Mouse (Mus musculus) lung, postnatal 14 days (tissue): ENCODE results near the gene Prdm2.

ENCODE experiments used
- DNase-seq: peaks from one replicate; pipeline ENCODE4 v3.0.0; 2021

Gene Prdm2

GRCm38 (mm10) chr4:143212341-143213174 lies at the start of gene Prdm2:
Prdm2 (minus strand) TSS chr4:143212995.
- DNase-seq: peak; percentile 67

- no peak for DNase-seq
Observed at GRCm38 (mm10) chr4:143259718-143260349, 47.0 kb upstream of the Prdm2 start.

- DNase-seq: peak; percentile 75
Observed at GRCm38 (mm10) chr4:143258517-143258916, 45.7 kb upstream of the Prdm2 start.

- DNase-seq: no peak
Observed at GRCm38 (mm10) chr4:143257971-143258370, 45.2 kb upstream of the Prdm2 start.

- no peak for DNase-seq
Observed at GRCm38 (mm10) chr4:143255541-143255940, 42.7 kb upstream of the Prdm2 start.

- DNase-seq: no peak
Observed at GRCm38 (mm10) chr4:143253356-143253755, 40.6 kb upstream of the Prdm2 start.

- DNase-seq: no peak
Observed at GRCm38 (mm10) chr4:143248050-143248449, 35.3 kb upstream of the Prdm2 start.

- no peak for DNase-seq
Observed at GRCm38 (mm10) chr4:143241294-143241693, 28.5 kb upstream of the Prdm2 start.

- no peak for DNase-seq
Observed at GRCm38 (mm10) chr4:143239615-143240201, 26.9 kb upstream of the Prdm2 start.

- no peak for DNase-seq
Observed at GRCm38 (mm10) chr4:143239117-143239516, 26.3 kb upstream of the Prdm2 start.

GRCm38 (mm10) chr4:143238241-143239031 lies 25.6 kb upstream of the Prdm2 start:
- DNase-seq: peak; percentile 55

- DNase-seq: no peak
Observed at GRCm38 (mm10) chr4:143231790-143232422, 19.1 kb upstream of the Prdm2 start.

GRCm38 (mm10) chr4:143231110-143231509 lies 18.3 kb upstream of the Prdm2 start:
- DNase-seq: no peak

- DNase-seq: no peak
Observed at GRCm38 (mm10) chr4:143227976-143228375, 15.2 kb upstream of the Prdm2 start.

- no peak for DNase-seq
Observed at GRCm38 (mm10) chr4:143225886-143226285, 13.1 kb upstream of the Prdm2 start.

- no peak for DNase-seq
Observed at GRCm38 (mm10) chr4:143219316-143219751, 6.5 kb upstream of the Prdm2 start.

- no peak for DNase-seq
Observed at GRCm38 (mm10) chr4:143218858-143219257, 6.1 kb upstream of the Prdm2 start.

- DNase-seq: no peak
Observed at GRCm38 (mm10) chr4:143217189-143217588, 4.4 kb upstream of the Prdm2 start.

- no peak for DNase-seq
Observed at GRCm38 (mm10) chr4:143214221-143214797, 1.5 kb upstream of the Prdm2 start.

- no peak for DNase-seq
Observed at GRCm38 (mm10) chr4:143213571-143213970, 776 bp upstream of the Prdm2 start.

- DNase-seq: no peak
Observed at GRCm38 (mm10) chr4:143213175-143213479, 332 bp upstream of the Prdm2 start.
